Mouse (Mus musculus): ENCODE results near the gene Ndufa11. TPM values are rescaled to one million over a fixed set of nuclear protein-coding genes. Genes with fewer than 3 reads are reported as not detected.

The Ndufa11 gene
- polyA plus RNA-seq, 1 experiment from 2014 or later: 282 TPM

DNA sequence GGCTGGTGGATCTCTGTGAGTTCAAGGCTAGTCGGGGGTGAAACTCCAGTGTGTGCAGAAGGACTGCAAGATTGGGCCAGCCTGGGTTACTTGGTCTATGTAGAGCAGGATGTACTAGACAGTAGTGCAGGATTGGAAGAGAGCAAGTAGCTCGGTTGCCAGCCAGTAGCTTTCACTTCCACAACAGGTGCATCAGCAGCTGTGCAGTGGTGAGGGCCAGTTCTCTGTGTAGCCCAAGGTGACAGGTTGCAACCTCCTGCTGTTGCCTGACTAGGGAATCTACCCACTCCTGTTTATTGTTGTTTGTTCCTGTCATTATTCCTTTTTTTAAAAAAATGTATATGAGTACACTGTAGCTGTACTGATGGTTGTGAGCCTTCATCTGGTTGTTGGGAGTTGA is 28.9 kb upstream of the Ndufa11 start:
- Histone ChIP-seq H3K4me3 (no peak overlapping the region), H3K4me2 (peak overlapping the region; percentile 57), H3K27ac (peak overlapping the region; percentile 88), H3K36me3 (peaks cover 100% of the 10 kb centered on the region), H3K9ac (no peak overlapping the region), H3K4me1 (peaks cover 77% of the 10 kb centered on the region), H3K9me3 (replicated peaks) (no peaks in the 10 kb centered on the region), H3K27me3 (replicated peaks) (no peaks in the 10 kb centered on the region)
- no peak for ATAC-seq
- 68% methylated on average over 2 of the region's 2 CpGs for WGBS (ENCODE audit: insufficient replicate concordance)

DNA sequence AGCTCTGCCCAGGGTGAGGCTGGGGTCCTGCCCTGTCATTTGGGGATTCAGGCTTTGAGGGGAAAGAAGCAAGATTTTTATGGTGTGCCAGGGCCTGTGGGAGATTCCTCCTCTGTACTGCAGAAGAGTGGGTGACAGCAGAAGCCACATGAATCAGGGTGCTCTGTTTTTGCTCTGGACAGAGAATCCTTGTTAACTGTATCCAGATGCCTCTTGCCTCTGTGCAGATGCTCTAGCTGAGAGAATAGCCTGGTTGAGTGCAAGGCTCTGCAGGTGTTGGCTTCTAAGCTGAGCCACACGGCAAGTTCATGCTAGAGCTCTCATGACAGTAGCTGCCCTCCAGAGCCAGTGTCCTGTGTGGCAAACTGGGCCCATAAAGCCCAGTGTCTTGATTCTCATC is 24.2 kb upstream of the Ndufa11 start:
- Histone ChIP-seq H3K9ac (no peak overlapping the region), H3K27ac (no peak overlapping the region), H3K4me3 (no peak overlapping the region), H3K36me3 (peaks cover 100% of the 10 kb centered on the region), H3K4me1 (peaks cover 30% of the 10 kb centered on the region), H3K27me3 (replicated peaks) (no peaks in the 10 kb centered on the region), H3K9me3 (replicated peaks) (no peaks in the 10 kb centered on the region), H3K4me2 (no peak overlapping the region)
- ATAC-seq: no peak
- WGBS (ENCODE audit: insufficient replicate concordance): 73% methylated on average over 1 of the region's 1 CpGs

DNA sequence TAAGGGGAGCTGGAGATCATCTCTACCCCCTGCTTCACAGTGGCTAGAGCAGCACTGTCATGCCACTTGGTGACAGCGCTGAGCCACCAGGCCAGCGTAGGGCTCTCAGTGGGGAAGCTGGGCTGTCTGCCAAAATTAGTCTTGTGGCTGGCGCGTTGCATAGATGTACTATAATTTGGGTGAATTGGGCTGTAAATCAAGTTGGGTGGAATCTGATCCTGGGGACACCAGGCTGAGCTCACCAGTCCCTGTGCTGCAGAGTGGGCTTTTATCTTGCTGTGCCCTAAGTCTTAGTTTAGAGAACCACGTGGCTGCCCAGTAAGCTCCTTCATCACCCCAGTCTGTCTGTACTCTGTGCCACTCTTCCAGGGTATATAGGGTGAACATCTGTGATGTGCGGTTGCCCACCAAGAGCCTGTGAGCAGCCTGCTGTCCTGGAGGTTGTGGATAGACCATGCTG is 23.7 kb upstream of the Ndufa11 start:
- H3K9me3 ChIP-seq (replicated peaks): no peaks in the 10 kb centered on the region
- peaks cover 100% of the 10 kb centered on the region for H3K36me3 ChIP-seq
- no peak overlapping the region for H3K4me2 ChIP-seq
- peaks cover 25% of the 10 kb centered on the region for H3K4me1 ChIP-seq
- no peak for ATAC-seq
- H3K27ac ChIP-seq: no peak overlapping the region
- H3K4me3 ChIP-seq: no peak overlapping the region
- no peak overlapping the region for H3K9ac ChIP-seq
- WGBS (ENCODE audit: insufficient replicate concordance): 87% methylated on average over 6 of the region's 6 CpGs
- no peaks in the 10 kb centered on the region for H3K27me3 ChIP-seq (replicated peaks)

DNA sequence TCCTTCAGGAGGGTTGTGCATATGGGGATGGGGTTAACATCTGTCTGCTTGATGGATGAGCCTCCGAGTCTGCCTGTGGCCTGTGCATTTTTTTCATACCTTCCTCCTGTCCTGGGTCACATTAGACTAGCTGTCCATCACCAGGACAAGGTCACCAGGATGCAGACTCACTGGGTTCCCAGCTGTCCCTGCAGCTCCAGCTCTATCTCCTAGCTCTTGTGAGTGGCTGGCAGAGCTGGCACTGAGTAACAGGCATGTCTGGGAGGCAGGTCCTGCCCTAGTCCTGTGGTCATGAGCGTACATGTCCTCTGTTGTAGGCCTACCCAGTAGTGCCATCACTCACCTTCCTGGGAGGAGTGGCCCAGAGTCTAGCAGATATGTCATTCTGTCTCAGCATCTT is 17.1 kb upstream of the Ndufa11 start:
- no peak overlapping the region for H3K4me3 ChIP-seq
- H3K27ac ChIP-seq: no peak overlapping the region
- H3K27me3 ChIP-seq (replicated peaks): no peaks in the 10 kb centered on the region
- H3K9ac ChIP-seq: no peak overlapping the region
- no peak for ATAC-seq
- 85% methylated on average over 2 of the region's 2 CpGs for WGBS (ENCODE audit: insufficient replicate concordance)
- no peaks in the 10 kb centered on the region for H3K4me1 ChIP-seq
- H3K36me3 ChIP-seq: peaks cover 100% of the 10 kb centered on the region
- no peaks in the 10 kb centered on the region for H3K9me3 ChIP-seq (replicated peaks)
- no peak overlapping the region for H3K4me2 ChIP-seq

DNA sequence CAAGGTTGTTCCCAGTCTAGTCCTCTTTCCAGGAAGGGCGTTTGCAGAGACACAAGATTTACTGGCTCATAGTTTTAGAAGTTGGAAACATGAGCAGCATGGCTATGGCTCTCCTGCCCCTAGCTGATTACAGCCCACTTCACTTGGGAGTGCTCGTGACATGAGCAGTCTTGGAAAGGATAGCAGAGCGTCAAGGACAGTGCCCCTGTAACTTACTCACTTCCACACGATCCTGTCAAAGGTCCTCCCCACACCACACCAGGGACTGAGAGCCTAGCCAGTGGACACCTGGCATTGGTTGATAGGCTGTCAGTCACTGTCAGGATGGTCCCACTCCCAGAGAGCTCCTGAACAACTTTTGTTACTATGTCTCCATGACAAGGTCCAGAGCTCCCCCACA is 14.5 kb upstream of the Ndufa11 start:
- Histone ChIP-seq H3K4me1 (0 out of 2 replicates have a peak, but pooled peaks cover 4% of the 10 kb centered on the region), H3K4me2 (no peak overlapping the region), H3K4me3 (no peak overlapping the region), H3K27me3 (replicated peaks) (no peaks in the 10 kb centered on the region), H3K36me3 (peaks cover 100% of the 10 kb centered on the region), H3K27ac (no peak overlapping the region), H3K9ac (no peak overlapping the region), H3K9me3 (replicated peaks) (no peaks in the 10 kb centered on the region)
- 88% methylated on average over 4 of the region's 4 CpGs for WGBS (ENCODE audit: insufficient replicate concordance)
- no peak for ATAC-seq

DNA sequence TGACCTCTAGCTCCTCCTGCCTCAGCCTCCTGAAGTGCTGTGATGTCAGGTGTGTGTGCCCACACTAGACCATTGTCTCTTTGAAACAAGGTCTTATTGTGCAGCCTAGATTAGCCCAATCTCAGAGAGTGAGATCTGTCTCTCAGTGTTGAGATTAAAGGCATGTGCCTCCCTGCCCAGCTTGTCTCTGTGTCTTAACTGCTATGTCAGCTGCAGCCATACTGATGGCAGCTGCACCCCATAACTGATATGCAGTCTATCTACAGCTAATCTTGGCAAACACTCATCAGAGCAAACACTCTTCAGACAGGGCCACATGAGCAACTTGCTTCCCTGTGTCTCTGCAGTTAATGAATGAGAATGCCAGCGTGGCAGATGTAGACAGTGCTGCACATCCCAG is 11.1 kb upstream of the Ndufa11 start:
- Histone ChIP-seq H3K4me2 (no peak overlapping the region), H3K4me3 (no peak overlapping the region), H3K27ac (no peak overlapping the region), H3K4me1 (0 out of 2 replicates have a peak, but pooled peaks cover 4% of the 10 kb centered on the region), H3K9me3 (replicated peaks) (no peaks in the 10 kb centered on the region), H3K36me3 (peaks cover 100% of the 10 kb centered on the region), H3K9ac (no peak overlapping the region), H3K27me3 (replicated peaks) (no peaks in the 10 kb centered on the region)
- ATAC-seq: peak; percentile 53
- 79% methylated on average over 1 of the region's 1 CpGs for WGBS (ENCODE audit: insufficient replicate concordance)

DNA sequence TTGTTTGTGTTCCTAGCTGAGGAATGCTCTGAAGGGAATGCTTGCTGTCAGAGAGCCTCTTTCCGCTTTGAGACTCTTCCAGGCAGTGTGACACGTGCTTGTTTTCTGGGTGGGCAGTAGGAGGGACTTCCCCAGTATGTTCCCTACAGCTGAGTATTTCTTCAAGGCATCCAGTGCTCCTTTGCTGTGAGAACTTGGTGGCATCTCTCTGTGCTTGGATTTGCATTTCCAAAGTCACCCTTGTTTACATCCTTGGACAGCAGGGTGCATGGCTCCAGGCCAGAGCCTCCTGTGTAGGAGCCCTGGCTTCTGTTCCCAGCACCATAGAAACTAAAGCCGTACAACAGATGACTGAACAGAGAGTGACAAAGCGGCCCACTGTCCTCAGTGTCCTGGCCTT is 8.9 kb upstream of the Ndufa11 start:
- no peak overlapping the region for H3K9ac ChIP-seq
- H3K27me3 ChIP-seq (replicated peaks): no peaks in the 10 kb centered on the region
- WGBS (ENCODE audit: insufficient replicate concordance): 87% methylated on average over 4 of the region's 4 CpGs
- peaks cover 97% of the 10 kb centered on the region for H3K36me3 ChIP-seq
- no peaks in the 10 kb centered on the region for H3K9me3 ChIP-seq (replicated peaks)
- H3K4me1 ChIP-seq: 0 out of 2 replicates have a peak, but pooled peaks cover 6% of the 10 kb centered on the region
- no peak for ATAC-seq
- no peak overlapping the region for H3K4me2 ChIP-seq
- no peak overlapping the region for H3K4me3 ChIP-seq
- H3K27ac ChIP-seq: no peak overlapping the region

DNA sequence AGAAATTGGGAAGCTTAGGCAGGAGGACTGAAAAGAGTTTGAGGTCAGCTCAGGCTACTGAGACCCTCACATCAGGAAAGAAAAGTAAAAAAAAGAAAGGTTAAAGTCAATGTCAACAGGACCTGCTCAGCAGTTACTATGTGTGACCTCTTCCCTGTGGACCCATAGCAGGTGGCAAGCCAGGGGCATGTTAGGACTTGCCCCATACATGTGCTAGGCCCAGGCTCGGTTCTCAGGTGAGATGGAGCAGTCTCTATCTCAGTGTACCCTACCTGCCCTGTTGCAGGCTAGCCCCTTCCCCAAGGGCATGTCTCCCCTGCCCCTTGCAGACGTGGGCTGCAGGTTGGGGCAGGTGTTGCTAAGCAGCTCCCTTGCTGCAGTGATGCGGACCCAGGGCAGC is 7.9 kb upstream of the Ndufa11 start:
- Histone ChIP-seq H3K4me3 (no peak overlapping the region), H3K27me3 (replicated peaks) (no peaks in the 10 kb centered on the region), H3K9ac (no peak overlapping the region), H3K4me1 (0 out of 2 replicates have a peak, but pooled peaks cover 6% of the 10 kb centered on the region), H3K27ac (no peak overlapping the region), H3K4me2 (no peak overlapping the region), H3K36me3 (peaks cover 87% of the 10 kb centered on the region), H3K9me3 (replicated peaks) (no peaks in the 10 kb centered on the region)
- no peak for ATAC-seq
- WGBS (ENCODE audit: insufficient replicate concordance): 91% methylated on average over 3 of the region's 3 CpGs

DNA sequence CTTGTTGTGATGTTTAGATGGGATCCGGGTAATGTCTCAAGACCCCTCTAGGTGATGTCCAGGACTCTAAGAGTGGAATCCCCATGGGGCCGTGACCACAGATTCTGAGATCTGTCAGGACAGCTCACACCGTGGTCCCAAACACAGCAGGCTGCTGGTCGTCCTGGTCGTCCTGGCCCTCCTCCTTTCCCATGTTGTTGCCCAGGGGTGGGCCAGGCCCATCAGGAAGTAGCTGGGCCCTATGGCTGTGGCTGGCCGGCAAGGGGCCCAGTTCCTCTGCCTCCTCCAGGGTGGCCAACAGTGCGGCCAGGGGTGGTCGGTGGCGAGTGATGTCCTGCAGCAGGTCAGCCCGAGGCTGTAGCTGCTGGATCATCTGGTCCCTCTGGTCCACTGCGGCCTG is 2.2 kb upstream of the Ndufa11 start:
- Histone ChIP-seq H3K4me3 (no peak overlapping the region), H3K4me2 (peak overlapping the region; percentile 96; the same call in 1 of the 2 replicates), H3K9ac (peak overlapping the region; percentile 18; the same call in 1 of the 2 replicates), H3K9me3 (replicated peaks) (no peaks in the 10 kb centered on the region), H3K27me3 (replicated peaks) (no peaks in the 10 kb centered on the region), H3K36me3 (peaks cover 36% of the 10 kb centered on the region), H3K27ac (no peak overlapping the region), H3K4me1 (peaks cover 34% of the 10 kb centered on the region)
- 54% methylated on average over 11 of the region's 11 CpGs for WGBS (ENCODE audit: insufficient replicate concordance)
- ATAC-seq: no peak

DNA sequence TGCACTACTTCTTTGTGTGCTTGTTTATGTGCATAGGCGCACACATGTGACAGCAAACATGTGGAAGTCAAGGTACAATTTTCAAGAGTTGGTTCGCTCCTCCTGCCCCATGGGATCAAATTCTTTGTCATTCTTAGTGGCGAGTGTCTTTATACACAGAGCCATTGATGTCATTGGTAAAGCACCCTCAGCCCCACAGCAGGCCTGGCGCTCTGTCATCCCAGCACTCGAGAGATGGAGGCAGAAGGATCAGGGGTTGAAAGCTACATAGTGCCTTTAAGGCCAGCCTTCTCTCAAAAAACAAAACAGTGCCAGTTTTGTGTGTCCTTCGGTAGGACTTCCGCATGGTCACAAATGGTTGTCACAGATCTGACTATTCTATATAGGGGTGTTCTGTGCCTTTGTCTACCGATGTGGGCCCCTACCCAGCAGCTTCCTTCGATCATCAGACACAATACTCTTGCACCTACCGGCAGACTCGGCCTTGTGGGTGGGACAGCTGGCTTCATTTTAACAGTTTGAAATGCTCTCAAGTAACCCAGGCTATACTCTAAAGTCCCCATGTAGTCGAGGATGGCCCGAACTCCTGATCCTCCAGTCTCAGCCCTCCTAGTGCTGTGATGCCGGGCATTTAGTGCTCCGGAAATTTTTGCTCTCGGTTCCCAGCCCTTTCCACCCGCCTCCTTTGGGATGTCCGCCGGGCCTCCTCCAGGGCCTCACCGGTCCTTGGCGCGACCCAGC is 1.5 kb upstream of the Ndufa11 start:
- 25% methylated on average over 22 of the region's 22 CpGs for WGBS (ENCODE audit: insufficient replicate concordance)
- Histone ChIP-seq H3K9me3 (replicated peaks) (no peaks in the 10 kb centered on the region), H3K4me3 (peak overlapping the region; percentile 73), H3K4me2 (peak overlapping the region; percentile 96), H3K27ac (peak overlapping the region; percentile 76), H3K9ac (peak overlapping the region; percentile 79), H3K27me3 (replicated peaks) (no peaks in the 10 kb centered on the region), H3K4me1 (peaks cover 34% of the 10 kb centered on the region), H3K36me3 (peaks cover 35% of the 10 kb centered on the region)
- ATAC-seq: no peak

DNA sequence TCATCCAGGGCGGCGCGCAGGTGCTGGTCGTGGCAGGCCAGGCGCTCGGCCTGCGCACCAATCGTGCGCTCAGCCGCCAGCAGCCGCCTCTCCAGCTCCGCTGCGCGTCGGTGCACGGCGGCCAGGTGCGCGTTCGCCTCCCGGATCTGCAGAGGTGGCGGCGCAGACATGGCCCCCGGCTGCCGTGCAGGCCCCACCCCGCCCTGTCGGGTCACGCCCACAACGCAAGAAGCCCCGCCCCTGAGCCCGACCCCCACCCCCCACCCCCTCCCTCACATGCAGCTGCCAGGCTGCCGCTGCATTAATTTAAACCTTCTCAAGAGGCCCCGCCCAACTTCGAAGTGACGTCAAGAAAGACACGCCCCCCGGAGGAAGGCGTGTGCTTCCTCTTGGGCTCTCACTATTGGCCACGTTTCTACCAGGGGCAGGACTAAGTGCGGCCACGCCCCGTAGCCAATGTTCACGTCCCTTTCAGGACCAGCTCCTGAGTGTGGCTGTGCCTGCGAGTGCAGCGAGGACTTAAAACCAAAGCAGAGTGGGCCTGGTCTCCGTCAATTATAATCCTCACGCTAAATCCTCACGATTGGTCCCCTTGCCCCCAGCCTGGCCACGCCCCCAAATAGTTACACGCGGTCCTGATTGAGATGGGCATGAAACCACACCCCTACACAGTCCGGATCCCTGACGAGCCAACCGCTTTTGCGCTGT is 758 bp upstream of the Ndufa11 start:
- no peaks in the 10 kb centered on the region for H3K27me3 ChIP-seq (replicated peaks)
- H3K4me3 ChIP-seq: peak overlapping the region; percentile 73
- WGBS (ENCODE audit: insufficient replicate concordance): under 1% methylated on average over 55 of the region's 55 CpGs
- peak overlapping the region; percentile 78 for H3K27ac ChIP-seq
- H3K4me1 ChIP-seq: peaks cover 33% of the 10 kb centered on the region
- peak overlapping the region; percentile 96 for H3K4me2 ChIP-seq
- no peaks in the 10 kb centered on the region for H3K9me3 ChIP-seq (replicated peaks)
- ATAC-seq: peak; percentile 85
- peak overlapping the region; percentile 79 for H3K9ac ChIP-seq
- peaks cover 35% of the 10 kb centered on the region for H3K36me3 ChIP-seq

DNA sequence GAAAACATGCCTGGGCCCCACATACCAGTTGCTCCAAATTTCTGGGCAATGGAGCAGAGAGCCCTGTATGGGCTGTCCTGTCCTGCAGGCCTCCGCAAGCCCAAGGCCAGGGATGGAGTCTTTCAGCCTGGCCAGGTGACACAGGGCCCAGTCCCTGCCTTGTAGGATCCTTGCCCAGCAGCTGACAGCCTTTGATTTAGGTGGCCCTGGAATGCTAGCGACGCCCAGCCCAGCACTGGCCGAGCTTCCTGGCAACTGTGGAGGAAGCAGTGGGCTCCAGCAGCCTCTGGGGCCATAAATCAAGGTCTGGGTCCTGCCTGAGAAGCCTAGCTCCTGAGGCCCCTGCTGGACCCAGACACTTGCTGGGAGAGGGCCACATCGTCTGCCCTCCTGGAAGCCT is 4.9 kb downstream of the Ndufa11 start:
- peaks cover 26% of the 10 kb centered on the region for H3K4me1 ChIP-seq
- peaks cover 47% of the 10 kb centered on the region for H3K36me3 ChIP-seq
- no peak overlapping the region for H3K4me3 ChIP-seq
- H3K27me3 ChIP-seq (replicated peaks): peaks cover 11% of the 10 kb centered on the region
- no peak overlapping the region for H3K9ac ChIP-seq
- no peaks in the 10 kb centered on the region for H3K9me3 ChIP-seq (replicated peaks)
- ATAC-seq: no peak
- WGBS (ENCODE audit: insufficient replicate concordance): 80% methylated on average over 5 of the region's 5 CpGs
- no peak overlapping the region for H3K27ac ChIP-seq
- H3K4me2 ChIP-seq: no peak overlapping the region
